Mouse (Mus musculus) liver, embryonic 16.5 days (tissue): Measurements from ENCODE around the gene Adgrf1. TPM values are rescaled to one million over a fixed set of nuclear protein-coding genes. Genes with fewer than 3 reads are reported as not detected.

Experiments
- ATAC-seq: fragments of 200-750 bp; cut with Nextera tagmentation; 2 replicates; pipeline ENCODE4 v1.8.0; 2017; ENCODE audit warnings: low read depth, mild to moderate bottlenecking, moderate number of reproducible peaks, moderate library complexity
- H3K27ac ChIP-seq: fragments of 300-500 bp; sonication (generic); 2 replicates; pipeline ENCODE4 v1.5.1; 2014; ENCODE audit warnings: mild to moderate bottlenecking, low read length
- H3K27me3 ChIP-seq: fragments of 300-500 bp; sonication (generic); 2 replicates; pipeline ENCODE4 v1.6.1; 2014; ENCODE audit warnings: low read depth, low read length, mixed read lengths; ENCODE audit not compliant: control insufficient read depth, insufficient read depth
- H3K36me3 ChIP-seq: fragments of 300-500 bp; sonication (generic); 2 replicates; pipeline ENCODE4 v1.6.1; 2014; ENCODE audit warnings: mild to moderate bottlenecking; ENCODE audit not compliant: control insufficient read depth, insufficient read depth
- H3K4me1 ChIP-seq: fragments of 300-500 bp; sonication (generic); 2 replicates; pipeline ENCODE4 v1.6.1; 2014; ENCODE audit warnings: low read depth, low read length, mixed read lengths; ENCODE audit not compliant: control insufficient read depth
- H3K4me2 ChIP-seq: fragments of 300-500 bp; sonication (generic); 2 replicates; pipeline ENCODE4 v1.6.1; 2014; ENCODE audit warnings: low read depth, low read length, mixed read lengths
- H3K4me3 ChIP-seq: fragments of 300-500 bp; sonication (generic); 2 replicates; pipeline ENCODE4 v1.5.1; 2014; ENCODE audit warnings: low read depth, mild to moderate bottlenecking, low read length
- H3K9ac ChIP-seq: fragments of 300-500 bp; sonication (generic); 2 replicates; pipeline ENCODE4 v1.6.1; 2014; ENCODE audit warnings: low read depth, low read length
- H3K9me3 ChIP-seq: fragments of 300-500 bp; sonication (generic); replicated peaks from 2 replicates; pipeline ENCODE4 v1.6.1; 2016; ENCODE audit warnings: low read length; ENCODE audit not compliant: control insufficient read depth
- WGBS: fragments of 180-500 bp; shearing (Covaris S2); extraction: QIAGEN DNeasy Blood & Tissue Kit; methylation state at CpG from one replicate; pipeline ENCODE4 v1.1.7; 2014; ENCODE audit not compliant: insufficient replicate concordance; 5-methylcytosine and 5-hydroxymethylcytosine counted together
- polyA plus RNA-seq: library from polyadenylated mRNA; unstranded; fragments of >200 nt; fragmentation: Nextera tagmentation; extraction: Ambion mirVana; gene quantifications from 2 replicates; pipeline ENCODE4 v1.2.1, GENCODE M21; 2015

The Adgrf1 gene
- polyA plus RNA-seq, 1 experiment from 2014 or later, result 1.1 TPM

DNA sequence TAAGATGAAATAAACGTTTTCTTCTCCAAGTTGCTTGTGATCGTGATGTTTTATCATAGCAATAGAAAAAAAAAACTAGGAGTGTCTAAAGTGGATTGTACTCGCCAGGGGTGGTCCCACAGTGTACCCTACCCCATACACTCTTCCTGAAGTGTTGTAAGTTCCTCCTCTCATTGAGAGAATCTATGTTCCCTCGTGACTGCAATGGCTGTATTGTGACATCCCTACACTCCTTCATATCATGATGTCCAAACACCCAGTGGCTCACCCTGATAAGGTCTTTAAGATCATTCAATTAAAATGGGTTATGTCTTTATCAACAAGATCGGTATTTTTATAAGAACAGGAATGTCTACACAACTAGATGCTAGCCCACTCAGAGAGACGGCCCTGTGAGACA is 24.8 kb upstream of the Adgrf1 start:
- no peak overlapping the region for H3K9ac ChIP-seq
- no peaks in the 10 kb centered on the region for H3K36me3 ChIP-seq
- no peaks in the 10 kb centered on the region for H3K27me3 ChIP-seq
- WGBS, result 50% methylated on average over 6 of the region's 6 CpGs
- H3K4me2 ChIP-seq, result no peak overlapping the region
- no peak for ATAC-seq
- peaks cover 2% of the 10 kb centered on the region; the same call in 1 of the 2 replicates for H3K4me1 ChIP-seq
- no peak overlapping the region for H3K27ac ChIP-seq
- H3K4me3 ChIP-seq, result no peak overlapping the region
- no peaks in the 10 kb centered on the region for H3K9me3 ChIP-seq

DNA sequence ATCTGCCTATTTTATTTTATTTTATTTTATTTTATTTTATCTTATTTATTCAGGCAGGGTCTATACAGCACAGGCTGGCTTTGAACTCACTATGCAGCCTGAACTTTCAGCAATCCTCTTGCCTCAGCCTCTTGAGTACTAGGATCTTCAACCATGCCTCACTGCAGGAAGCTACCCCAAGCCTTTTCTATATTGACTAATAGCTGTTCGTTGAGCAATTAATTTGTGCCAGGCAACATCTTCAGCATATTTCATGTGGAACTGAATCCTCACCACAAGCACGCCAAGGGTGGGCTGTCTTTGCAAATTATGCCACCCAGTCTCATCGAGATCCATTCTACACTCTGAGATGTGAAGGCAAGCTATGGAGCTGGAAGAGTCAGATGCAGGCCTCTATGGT is 22.9 kb upstream of the Adgrf1 start:
- no peak overlapping the region for H3K27ac ChIP-seq
- no peaks in the 10 kb centered on the region for H3K27me3 ChIP-seq
- H3K9me3 ChIP-seq, result no peaks in the 10 kb centered on the region
- WGBS, result 51% methylated on average over 3 of the region's 3 CpGs
- no peak overlapping the region for H3K9ac ChIP-seq
- H3K36me3 ChIP-seq, result no peaks in the 10 kb centered on the region
- ATAC-seq, result no peak
- peaks cover 2% of the 10 kb centered on the region; the same call in 1 of the 2 replicates for H3K4me1 ChIP-seq
- H3K4me2 ChIP-seq, result no peak overlapping the region
- H3K4me3 ChIP-seq, result no peak overlapping the region

DNA sequence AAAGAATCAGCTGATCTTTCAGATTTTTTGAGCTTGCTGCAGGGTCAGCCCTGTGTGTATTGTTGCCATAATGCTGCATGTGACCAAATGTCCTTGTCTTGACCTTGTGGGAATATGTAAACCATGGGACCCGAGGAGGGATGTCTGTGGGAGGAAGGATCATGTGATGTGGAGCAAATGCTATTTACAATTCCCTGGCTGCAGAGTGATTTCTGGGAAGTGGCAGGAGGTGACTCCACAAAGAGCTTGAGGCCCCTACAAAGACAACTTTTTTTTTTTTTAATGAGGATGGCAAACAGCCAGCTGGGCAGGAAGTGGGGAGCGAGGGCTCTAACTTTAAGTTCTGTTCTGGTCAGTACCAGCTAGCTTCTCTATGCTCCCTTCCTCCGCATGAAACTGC is 20.5 kb upstream of the Adgrf1 start:
- no peaks in the 10 kb centered on the region for H3K36me3 ChIP-seq
- no peak overlapping the region for H3K27ac ChIP-seq
- H3K4me2 ChIP-seq, result no peak overlapping the region
- no peak overlapping the region for H3K9ac ChIP-seq
- H3K27me3 ChIP-seq, result no peaks in the 10 kb centered on the region
- peaks cover 2% of the 10 kb centered on the region; the same call in 1 of the 2 replicates for H3K4me1 ChIP-seq
- H3K9me3 ChIP-seq, result no peaks in the 10 kb centered on the region
- WGBS, result 13% methylated on average over 3 of the region's 3 CpGs
- no peak for ATAC-seq
- H3K4me3 ChIP-seq, result no peak overlapping the region

DNA sequence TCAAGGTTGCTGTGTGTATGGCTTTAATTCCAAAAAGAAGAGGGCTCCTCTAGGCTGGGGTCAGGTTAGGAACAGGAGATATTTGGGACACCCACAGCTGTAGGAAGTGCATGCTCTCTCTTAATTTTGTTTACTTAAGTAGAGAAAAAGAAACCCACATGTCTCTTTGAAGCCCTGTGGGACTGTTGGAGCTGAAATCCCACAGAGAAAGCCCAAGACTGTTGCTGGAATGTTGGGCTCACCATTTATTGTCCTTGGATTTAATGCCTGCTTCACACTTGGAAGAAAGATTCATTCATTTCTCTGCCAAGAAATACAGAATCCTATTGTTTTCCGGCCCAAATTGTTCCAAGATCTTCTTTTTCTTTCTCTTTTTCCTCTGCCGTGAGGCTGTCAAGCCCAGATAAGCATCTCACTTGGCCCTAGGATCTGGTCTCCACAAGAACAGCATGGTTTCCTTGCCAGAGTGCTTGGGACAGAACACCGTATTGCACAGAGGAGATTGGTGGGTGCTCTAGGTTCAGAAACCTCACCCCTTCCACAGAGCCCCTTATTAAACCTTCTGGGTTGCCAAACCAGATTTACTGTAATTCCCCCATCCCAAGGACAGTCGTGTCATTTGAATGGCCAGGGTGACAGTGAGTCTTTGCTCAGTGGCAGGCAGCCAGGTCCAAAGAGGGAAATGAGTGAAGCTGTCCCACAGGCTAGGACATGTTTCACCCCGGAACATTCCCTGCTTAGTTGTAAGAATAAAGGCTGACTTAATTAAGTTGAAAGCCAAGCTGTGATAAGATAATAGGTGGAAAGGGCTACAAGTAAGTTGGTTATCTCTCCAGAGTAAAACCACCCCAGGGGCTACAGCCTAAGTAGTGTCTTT is 18.6 kb upstream of the Adgrf1 start:
- no peak overlapping the region for H3K27ac ChIP-seq
- H3K36me3 ChIP-seq, result no peaks in the 10 kb centered on the region
- no peak for ATAC-seq

DNA sequence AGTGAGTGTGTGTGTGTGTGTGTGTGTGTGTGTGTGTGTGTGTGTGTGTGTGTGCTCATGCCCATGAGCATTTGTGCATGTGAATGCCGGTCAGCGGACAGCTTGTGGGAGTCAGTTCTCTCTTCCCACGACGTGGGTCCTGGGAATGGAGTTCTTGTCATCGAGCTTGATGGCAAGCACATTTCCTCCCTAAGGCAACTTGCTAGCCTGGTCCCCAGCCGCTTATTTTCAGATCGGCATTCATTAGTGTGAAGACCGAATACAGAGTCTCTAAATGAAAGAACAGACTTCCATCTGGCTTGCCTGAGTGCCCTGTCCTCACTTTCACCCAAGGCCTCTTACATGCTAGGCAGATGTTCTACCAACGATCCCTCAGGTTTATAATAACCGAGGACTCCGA is 17.3 kb upstream of the Adgrf1 start:
- Histone ChIP-seq H3K9ac (no peak overlapping the region), H3K9me3 (no peaks in the 10 kb centered on the region), H3K4me3 (no peak overlapping the region), H3K4me2 (no peak overlapping the region), H3K27me3 (no peaks in the 10 kb centered on the region), H3K4me1 (peaks cover 2% of the 10 kb centered on the region; the same call in 1 of the 2 replicates), H3K36me3 (no peaks in the 10 kb centered on the region), H3K27ac (no peak overlapping the region)
- no peak for ATAC-seq
- WGBS, result 70% methylated on average over 11 of the region's 11 CpGs

More for the DNA sequence above, 18.6 kb upstream of the Adgrf1 start:
- Histone ChIP-seq H3K9me3 (no peaks in the 10 kb centered on the region), H3K4me2 (no peak overlapping the region), H3K9ac (no peak overlapping the region), H3K27me3 (no peaks in the 10 kb centered on the region), H3K4me3 (no peak overlapping the region), H3K4me1 (peaks cover 2% of the 10 kb centered on the region; the same call in 1 of the 2 replicates)
- WGBS, result 44% methylated on average over 5 of the region's 5 CpGs

DNA sequence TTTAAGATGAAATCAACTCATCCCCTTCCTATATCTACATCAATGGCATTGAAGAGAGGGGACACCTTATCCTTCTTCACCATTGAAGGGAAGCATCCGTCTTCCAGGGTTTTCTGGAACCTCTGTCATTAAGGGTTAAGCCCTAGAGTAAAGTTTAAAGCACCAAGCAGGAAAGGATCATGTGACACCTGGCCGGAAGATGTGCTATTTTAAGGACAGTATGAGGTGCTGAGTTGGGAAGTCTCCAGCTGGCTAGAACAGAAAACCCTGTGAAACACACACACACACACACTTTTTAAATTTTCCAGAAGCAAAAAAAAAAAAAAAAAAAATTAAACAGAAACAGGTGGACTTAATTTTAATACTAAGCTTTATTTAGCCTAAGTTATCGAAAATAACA is 15.9 kb upstream of the Adgrf1 start:
- Histone ChIP-seq H3K9me3 (no peaks in the 10 kb centered on the region), H3K27me3 (no peaks in the 10 kb centered on the region), H3K36me3 (no peaks in the 10 kb centered on the region), H3K9ac (no peak overlapping the region), H3K4me3 (no peak overlapping the region), H3K4me2 (no peak overlapping the region), H3K27ac (no peak overlapping the region), H3K4me1 (peaks cover 2% of the 10 kb centered on the region; the same call in 1 of the 2 replicates)
- ATAC-seq, result no peak
- 25% methylated on average over 3 of the region's 3 CpGs for whole genome bisulfite sequencing

DNA sequence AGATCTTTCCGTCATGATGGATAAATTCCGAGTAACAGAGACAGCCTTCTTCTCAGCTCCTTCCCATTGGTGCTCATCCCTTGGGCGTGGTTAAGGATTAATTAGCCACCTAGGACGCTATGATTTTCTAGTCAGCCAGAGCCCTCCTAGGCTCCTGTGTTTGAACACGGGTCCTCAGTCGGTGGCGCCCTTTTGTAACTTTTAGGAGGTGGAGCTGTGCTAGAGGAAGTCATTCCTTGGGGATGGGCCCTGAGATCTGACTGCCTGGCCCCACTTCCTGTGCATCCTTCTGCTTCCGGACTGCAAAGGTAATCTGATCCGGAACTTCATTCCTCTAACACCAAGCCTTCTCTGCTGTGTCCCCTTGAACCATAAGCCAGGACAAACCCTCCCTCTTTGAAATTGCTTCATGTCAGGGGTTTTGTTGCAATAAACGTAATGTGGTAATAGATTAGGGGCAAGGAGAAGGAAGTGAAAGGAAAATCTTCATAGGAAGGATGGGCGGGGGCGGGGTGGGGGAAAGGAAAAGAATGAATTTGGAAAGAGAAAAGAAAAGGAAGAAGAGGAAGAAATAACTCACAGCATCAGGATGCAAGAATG is 13.5 kb upstream of the Adgrf1 start:
- Histone ChIP-seq H3K4me2 (no peak overlapping the region), H3K9me3 (no peaks in the 10 kb centered on the region), H3K27me3 (no peaks in the 10 kb centered on the region), H3K4me3 (no peak overlapping the region), H3K36me3 (no peaks in the 10 kb centered on the region), H3K9ac (no peak overlapping the region), H3K4me1 (no peaks in the 10 kb centered on the region), H3K27ac (no peak overlapping the region)
- ATAC-seq, result no peak
- WGBS, result 49% methylated on average over 12 of the region's 12 CpGs

DNA sequence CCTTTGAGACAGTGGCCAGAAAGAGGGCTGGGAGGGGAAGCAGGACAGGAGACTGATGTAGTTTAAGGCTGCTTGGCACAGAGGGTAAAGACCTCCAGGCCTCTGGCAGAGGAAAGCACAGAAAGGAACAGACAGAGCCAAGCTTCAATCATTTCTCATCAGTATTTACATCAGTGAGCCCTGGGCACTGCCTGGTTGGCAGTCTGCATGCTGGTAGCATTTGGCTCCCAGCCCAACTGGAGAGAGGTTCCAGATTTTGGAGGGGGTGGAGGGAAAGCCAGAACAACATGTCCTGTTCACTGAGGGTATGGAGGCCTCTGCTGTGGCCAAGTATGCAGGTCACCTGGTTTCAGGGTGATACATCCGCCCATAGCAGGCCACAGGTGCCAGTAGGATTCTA is 12.4 kb upstream of the Adgrf1 start:
- Histone ChIP-seq H3K9me3 (no peaks in the 10 kb centered on the region), H3K4me2 (no peak overlapping the region), H3K4me3 (no peak overlapping the region), H3K4me1 (no peaks in the 10 kb centered on the region), H3K36me3 (no peaks in the 10 kb centered on the region), H3K9ac (no peak overlapping the region), H3K27me3 (no peaks in the 10 kb centered on the region), H3K27ac (no peak overlapping the region)
- no peak for ATAC-seq
- 56% methylated on average over 1 of the region's 1 CpGs for WGBS

DNA sequence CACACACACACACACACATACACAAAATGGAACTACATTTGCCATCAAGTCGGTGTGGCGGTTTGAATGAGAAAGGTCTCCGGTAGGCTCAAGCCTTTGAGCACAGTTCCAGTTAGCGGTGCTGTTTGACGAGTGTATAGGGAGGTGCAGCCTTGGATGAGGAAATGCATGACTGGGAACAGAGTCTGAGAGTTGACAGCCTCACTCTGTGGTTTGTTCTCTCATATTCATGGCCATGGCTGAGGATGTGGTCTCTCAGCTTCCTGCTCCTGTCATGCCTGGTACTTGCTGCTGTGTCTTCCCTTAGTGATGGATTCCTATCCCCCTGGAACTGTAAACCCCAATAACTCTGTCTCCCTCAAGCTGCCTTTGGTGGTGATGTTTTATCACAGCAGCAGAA is 8.2 kb upstream of the Adgrf1 start:
- H3K4me1 ChIP-seq, result no peaks in the 10 kb centered on the region
- no peak overlapping the region for H3K4me2 ChIP-seq
- H3K9ac ChIP-seq, result no peak overlapping the region
- no peaks in the 10 kb centered on the region for H3K9me3 ChIP-seq
- no peaks in the 10 kb centered on the region for H3K27me3 ChIP-seq
- ATAC-seq, result no peak
- no peaks in the 10 kb centered on the region for H3K36me3 ChIP-seq
- H3K27ac ChIP-seq, result no peak overlapping the region
- H3K4me3 ChIP-seq, result no peak overlapping the region
- WGBS, result 55% methylated on average over 5 of the region's 5 CpGs
